Mouse (Mus musculus) bone marrow, adult 2 months (tissue): ENCODE measurements around the gene Lmtk3.

Source experiments
- CTCF ChIP-seq: fragments of 200-500 bp; IDR thresholded peaks from 2 replicates; pipeline ENCODE4 v1.5.1; 2011; ENCODE audit warnings: low read length, control low read depth; ENCODE audit not compliant: control insufficient read depth, insufficient read depth
- POLR2A ChIP-seq: fragments of 200-500 bp; IDR thresholded peaks from 2 replicates; pipeline ENCODE4 v1.6.1; 2011; ENCODE audit warnings: low read depth, mild to moderate bottlenecking, control low read depth, low read length, borderline replicate concordance; ENCODE audit not compliant: control insufficient read depth

DNA sequence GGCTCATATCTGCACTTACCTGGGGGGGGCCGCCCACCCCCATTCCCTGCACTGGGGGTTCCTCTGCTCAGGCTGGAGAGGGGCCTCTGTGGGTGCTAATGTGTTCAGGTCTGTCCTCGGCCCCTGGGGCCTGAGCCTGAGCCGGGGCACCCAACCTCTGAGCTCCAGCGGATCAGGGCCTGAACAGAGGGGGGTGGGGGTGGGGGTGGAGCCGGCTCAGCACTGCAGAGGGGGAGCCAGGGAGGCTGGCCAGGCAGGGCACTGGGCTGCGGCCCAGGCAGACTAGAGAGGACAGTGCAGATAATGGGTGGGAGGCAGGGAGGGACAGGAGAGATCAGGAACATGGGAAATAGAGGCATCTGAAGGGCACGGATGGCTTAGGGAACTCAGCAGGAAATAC lies 41.1 kb downstream of the Lmtk3 start, which contains the start of gene Kcnj14:
- TF ChIP-seq POLR2A (no peak), CTCF (no peak)
